11 mouse cellular contexts compared by ENCODE assay signal in the genomic region with DNA sequence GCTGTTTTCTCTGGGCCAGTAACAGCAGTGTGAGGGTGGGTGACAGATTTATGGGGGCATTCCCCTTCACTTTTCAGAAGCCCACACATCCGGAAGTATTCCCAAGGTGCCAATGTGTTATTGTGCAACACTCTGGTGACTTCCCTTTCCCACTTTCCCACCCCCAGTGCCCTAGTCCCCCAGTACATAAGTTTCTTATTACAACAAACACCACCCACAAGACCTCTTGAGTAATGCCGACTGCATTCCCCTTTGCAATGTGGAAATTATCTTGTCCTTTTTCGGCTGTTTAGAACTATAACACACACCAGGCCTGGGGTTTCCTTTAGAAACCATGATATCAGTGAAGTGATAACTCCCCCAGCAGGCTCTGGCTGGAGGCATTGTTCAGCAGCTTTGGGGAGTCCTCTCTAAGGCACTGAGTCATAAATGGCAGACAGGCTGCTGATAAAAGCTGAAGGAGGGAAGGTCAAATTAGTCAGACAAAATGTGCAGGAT.
DNase-seq lines count a peak whose midpoint lies in the region; ATAC-seq and TF ChIP-seq lines count a peak whose summit lies in the region.
"Had no signal": no experiment of that assay in that cellular context is flagged by ENCODE, and none has a peak within 500 bp of the region (broad histone marks: within the 10 kb centered on the region; RNA-seq: fewer than 3 reads in every experiment).

No protein-coding gene starts in this region.

- no peak overlapping the region for H3K27ac ChIP-seq in kidney, postnatal 0 days
- H3K27ac ChIP-seq in gastrocnemius, adult 2 months: no peak overlapping the region
- H3K27ac ChIP-seq: limb, embryonic 15.5 days had no signal

- WGBS in kidney, postnatal 0 days: 9% methylated on average over 3 of the region's 3 CpGs

- H3K27me3 ChIP-seq in kidney, postnatal 0 days (ENCODE audit: insufficient read depth, low read length): no peaks in the 10 kb centered on the region
- H3K27me3 ChIP-seq in Patski: no peaks in the 10 kb centered on the region
- H3K27me3 ChIP-seq: limb, embryonic 15.5 days had no signal

- peak; percentile 41; the same call in 1 of the 2 replicates for ATAC-seq in kidney, postnatal 0 days (replicated peaks; ENCODE audit: low FRiP score, low read depth)
- ATAC-seq in Patski: peak; percentile 71

- no peak overlapping the region for H3K9ac ChIP-seq in kidney, postnatal 0 days (ENCODE audit: low read depth, low read length)
- H3K9ac ChIP-seq: limb, embryonic 15.5 days had no signal

- no peak overlapping the region for H3K4me3 ChIP-seq in kidney, postnatal 0 days (replicated peaks; ENCODE audit: low read depth, low read length)
- H3K4me3 ChIP-seq in gastrocnemius, adult 2 months: no peak overlapping the region
- H3K4me3 ChIP-seq: limb, embryonic 15.5 days had no signal

- H3K36me3 ChIP-seq in kidney, postnatal 0 days (ENCODE audit: insufficient read depth, low read length): no peaks in the 10 kb centered on the region
- H3K36me3 ChIP-seq: limb, embryonic 15.5 days had no signal

- CTCF ChIA-PET in Patski (lab: Charles Lee): no interaction called here

- intact Hi-C loops in gastrocnemius, adult 2 months (cut with DNase I): no loop called here

- in situ Hi-C loops in Patski (cut with MboI; ENCODE audit: low pct_unique_long_range_greater_than_20kb): loop anchor here (5.0 to 10.0 kb wide), 3 partner anchors 110 to 708 kb away; no protein-coding TSS in a partner anchor

- peak; percentile 41 for DNase-seq in kidney, postnatal 0 days (ENCODE audit: low spot score)
- DNase-seq in kidney, postnatal 10 days: no peak
- DNase-seq in Patski (ENCODE audit: low read depth, low spot score): peak; percentile 61
- DNase-seq in embryo, embryonic 10.5 days (ENCODE audit: low spot score): peak; percentile 57
- peak; percentile 72 for DNase-seq in mesoderm, embryonic 11.5 days (ENCODE audit: low read depth, low spot score)
- no peak for DNase-seq in urinary bladder, postnatal 25 days (ENCODE audit: low spot score)
- DNase-seq in gastrocnemius, adult 2 months: no peak
- DNase-seq: midbrain, embryonic 14.5 days; right cerebral cortex, postnatal 25 days; thymus, postnatal 25 days had no signal

- H3K9me3 ChIP-seq in kidney, postnatal 0 days (replicated peaks; ENCODE audit: low read length): no peaks in the 10 kb centered on the region
- H3K9me3 ChIP-seq: limb, embryonic 15.5 days had no signal

- POLR2A ChIA-PET in Patski (lab: Charles Lee): no interaction called here

- H3K4me2 ChIP-seq in kidney, postnatal 0 days (ENCODE audit: low read length): no peak overlapping the region
- H3K4me2 ChIP-seq: limb, embryonic 15.5 days had no signal

- no peak for TF ChIP-seq CTCF in kidney, postnatal 0 days (IDR thresholded peaks at IDR 0.05; ENCODE audit: low read depth)
- TF ChIP-seq CTCF in Patski (IDR thresholded peaks at IDR 0.05): peak; percentile 32
- TF ChIP-seq CTCF in gastrocnemius, adult 2 months (IDR thresholded peaks at IDR 0.05): no peak

- no peaks in the 10 kb centered on the region; the same call in 1 of the 2 replicates for H3K4me1 ChIP-seq in kidney, postnatal 0 days (replicated peaks; ENCODE audit: insufficient read depth, low read length)

Comparison
In these comparisons a context has a peak if more than half of its experiments do, and no peak if none do; other contexts are left out.
1. DNase-seq: peak in kidney, postnatal 0 days (single experiment), Patski (single experiment), embryo, embryonic 10.5 days (single experiment) and mesoderm, embryonic 11.5 days (single experiment); none in kidney, postnatal 10 days (single experiment), urinary bladder, postnatal 25 days (single experiment) and gastrocnemius, adult 2 months (single experiment).